Mouse (Mus musculus) cortical plate, adult 2 months (tissue): ENCODE measurements at regions not wholly inside any gene's neighbourhood (a gene's known extent, or its start where the extent isn't known, plus 50 kb on each side); places are given as distances from the start of the nearest gene placed in this dataset.

Experiments used
- CTCF ChIP-seq: fragments of 200-500 bp; IDR thresholded peaks from 2 replicates; pipeline ENCODE4 v1.5.1; 2011; ENCODE audit warnings: mild to moderate bottlenecking, control low read depth, low read length; ENCODE audit not compliant: insufficient read depth; ENCODE audit errors: extremely low read depth
- POLR2A ChIP-seq: fragments of 200-500 bp; IDR thresholded peaks from 2 replicates; pipeline ENCODE4 v1.6.1; 2011; ENCODE audit warnings: mild to moderate bottlenecking, low read length, control low read depth; ENCODE audit not compliant: insufficient read depth; ENCODE audit errors: extremely low read depth

- TF ChIP-seq POLR2A = no peak
- no peak for TF ChIP-seq CTCF
Measured at GRCm38 (mm10) chr7:72503756-72504155, 197.3 kb upstream of the Mctp2 start.
